Comparison of ENCODE assay signal across 13 mouse cellular contexts in the genomic region with DNA sequence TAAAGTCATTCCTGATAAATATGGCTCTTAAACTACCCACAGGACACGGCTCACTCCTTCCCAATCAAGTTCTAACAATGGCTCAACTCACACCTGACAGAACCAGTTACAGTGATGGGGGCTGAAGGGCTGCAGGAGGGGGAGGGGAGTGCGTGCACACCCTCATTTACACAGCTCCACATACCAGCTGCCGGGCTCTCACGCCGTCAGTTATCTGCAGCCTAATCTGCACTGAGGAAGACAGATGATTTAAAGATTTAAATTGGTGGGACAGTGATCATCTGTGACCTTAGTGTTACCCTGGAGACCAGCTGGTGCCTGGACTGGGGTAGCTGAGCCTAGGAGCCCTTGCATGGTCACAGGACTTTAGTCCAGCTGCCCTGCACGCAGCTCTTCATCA.
DNase-seq lines count a peak whose midpoint lies in the region; ATAC-seq and TF ChIP-seq lines count a peak whose summit lies in the region.
"Had no signal": no experiment of that assay in that cellular context is flagged by ENCODE, and none has a peak within 500 bp of the region (broad histone marks: within the 10 kb centered on the region; RNA-seq: fewer than 3 reads in every experiment).

No protein-coding gene starts in this region.

- no peak for TF ChIP-seq CTCF in layer of hippocampus, adult 2 months (conservative IDR thresholded peaks at IDR 0.05)

- peak overlapping the region; percentile 43; the same call in 1 of the 2 replicates for H3K27ac ChIP-seq in hindbrain, embryonic 14.5 days
- no peak overlapping the region for H3K27ac ChIP-seq in midbrain, embryonic 14.5 days (replicated peaks; ENCODE audit: low read depth, low read length)
- H3K27ac ChIP-seq in layer of hippocampus, adult 2 months, result no peak overlapping the region
- H3K27ac ChIP-seq: heart, embryonic 10.5 days; lung, embryonic 15.5 days had no signal

- H3K36me3 ChIP-seq in hindbrain, embryonic 14.5 days (replicated peaks; ENCODE audit: control insufficient read depth, insufficient read depth), result no peaks in the 10 kb centered on the region
- H3K36me3 ChIP-seq in midbrain, embryonic 14.5 days (ENCODE audit: control insufficient read depth, insufficient read depth, low read length), result no peaks in the 10 kb centered on the region
- H3K36me3 ChIP-seq: heart, embryonic 10.5 days; lung, embryonic 15.5 days had no signal

- no peak overlapping the region for H3K4me2 ChIP-seq in hindbrain, embryonic 14.5 days (replicated peaks)
- H3K4me2 ChIP-seq in midbrain, embryonic 14.5 days (ENCODE audit: low read length), result peak overlapping the region; percentile 20; the same call in 1 of the 2 replicates
- H3K4me2 ChIP-seq: lung, embryonic 15.5 days had no signal

- H3K4me3 ChIP-seq in hindbrain, embryonic 14.5 days (replicated peaks; ENCODE audit: low read length), result no peak overlapping the region
- H3K4me3 ChIP-seq in midbrain, embryonic 14.5 days (replicated peaks; ENCODE audit: low read depth, low read length), result no peak overlapping the region
- H3K4me3 ChIP-seq in layer of hippocampus, adult 2 months, result no peak overlapping the region
- H3K4me3 ChIP-seq: heart, embryonic 10.5 days; lung, embryonic 15.5 days; myocyte had no signal

- DNase-seq in ES-CJ7 (ENCODE audit: low read depth, low spot score), result peak; percentile 9
- peak; percentile 60 for DNase-seq in embryo, embryonic 11 days
- DNase-seq in hindbrain, embryonic 14.5 days (ENCODE audit: low spot score), result no peak
- peak; percentile 69 for DNase-seq in midbrain, embryonic 14.5 days
- no peak for DNase-seq in layer of hippocampus, adult 2 months (ENCODE audit: low spot score in 2 of 2)
- DNase-seq in adrenal gland, postnatal 4 days (ENCODE audit: low spot score in 2 of 2), result no peak
- DNase-seq in kidney, adult 8-10 months, result no peak
- no peak for DNase-seq in testis, postnatal 14 days (ENCODE audit: low spot score)
- DNase-seq: kidney, adult 18-20 months; thymus, postnatal 25 days had no signal

- peaks cover 19% of the 10 kb centered on the region for H3K4me1 ChIP-seq in hindbrain, embryonic 14.5 days (replicated peaks; ENCODE audit: control insufficient read depth, insufficient read depth, low read length)
- H3K4me1 ChIP-seq in midbrain, embryonic 14.5 days (ENCODE audit: control insufficient read depth, insufficient read depth, low read length), result peaks cover 15% of the 10 kb centered on the region

- H3K9me3 ChIP-seq in hindbrain, embryonic 14.5 days (ENCODE audit: control insufficient read depth, low read length), result no peaks in the 10 kb centered on the region
- no peaks in the 10 kb centered on the region for H3K9me3 ChIP-seq in midbrain, embryonic 14.5 days (ENCODE audit: control insufficient read depth, low read length)
- H3K9me3 ChIP-seq: heart, embryonic 10.5 days; lung, embryonic 15.5 days had no signal

- H3K9ac ChIP-seq in hindbrain, embryonic 14.5 days, result 0 out of 2 replicates have a peak overlapping the region, but pooled peaks have one; percentile 16
- H3K9ac ChIP-seq in midbrain, embryonic 14.5 days (replicated peaks; ENCODE audit: low read length), result no peak overlapping the region
- H3K9ac ChIP-seq: lung, embryonic 15.5 days had no signal

- peak; percentile 72; the same call in 1 of the 2 replicates for ATAC-seq in hindbrain, embryonic 14.5 days (ENCODE audit: low FRiP score)
- peak; percentile 91; the same call in 1 of the 2 replicates for ATAC-seq in midbrain, embryonic 14.5 days (ENCODE audit: low FRiP score, low TSS enrichment)

- no peaks in the 10 kb centered on the region for H3K27me3 ChIP-seq in hindbrain, embryonic 14.5 days (ENCODE audit: control insufficient read depth, insufficient read depth, low read length)
- no peaks in the 10 kb centered on the region for H3K27me3 ChIP-seq in midbrain, embryonic 14.5 days (ENCODE audit: control insufficient read depth, insufficient read depth, low read length)
- H3K27me3 ChIP-seq: lung, embryonic 15.5 days had no signal

- WGBS in hindbrain, embryonic 14.5 days, result 30% methylated on average over 6 of the region's 6 CpGs
- 14% methylated on average over 6 of the region's 6 CpGs for WGBS in midbrain, embryonic 14.5 days

Comparison
In these comparisons a context has a peak if more than half of its experiments do, and no peak if none do; other contexts are left out.
1. DNase-seq: peak in ES-CJ7 (single experiment), embryo, embryonic 11 days (single experiment) and midbrain, embryonic 14.5 days (single experiment); none in hindbrain, embryonic 14.5 days (single experiment), layer of hippocampus, adult 2 months (0 of 2), adrenal gland, postnatal 4 days (0 of 2), kidney, adult 8-10 months (0 of 2) and testis, postnatal 14 days (single experiment).